Mouse (Mus musculus): ENCODE measurements around the gene Exosc5.

DNA sequence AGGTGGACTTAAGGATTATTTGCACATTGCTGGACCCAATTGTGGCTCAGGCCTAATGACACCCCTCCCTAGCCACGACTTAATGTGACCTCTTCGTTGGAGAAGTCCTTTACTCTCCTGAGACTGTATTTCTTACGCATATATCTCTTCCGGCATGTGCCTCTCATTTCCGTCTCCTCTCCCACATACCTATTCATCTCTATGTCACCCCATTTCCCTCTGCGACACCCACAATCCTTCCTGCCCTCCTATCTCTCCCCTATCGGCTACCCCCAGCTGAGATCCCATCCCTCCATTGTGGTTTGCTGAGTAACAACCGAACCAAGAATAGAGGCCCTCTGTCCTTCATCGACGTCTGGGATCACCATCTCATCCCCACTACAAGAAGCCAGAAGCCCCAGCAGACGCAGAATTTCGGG is 30.6 kb downstream of the Exosc5 start:
- peak; percentile 32; the same call in 1 of the 2 replicates for TF ChIP-seq EP300 (IDR thresholded peaks at IDR 0.05; ENCODE audit: low read length)
- no peak for TF ChIP-seq POLR2A (IDR thresholded peaks at IDR 0.05; ENCODE audit: low read depth, low read length)
- no peak for TF ChIP-seq CTCF (conservative IDR thresholded peaks at IDR 0.05 in 1 of 2, IDR thresholded peaks at IDR 0.05 in 1 of 2; ENCODE audit: low read depth in 2 of 2, low read length in 2 of 2)
- TF ChIP-seq ZC3H11A (IDR thresholded peaks at IDR 0.05; ENCODE audit: low read depth, low read length), result no peak
- TF ChIP-seq UBTF (IDR thresholded peaks at IDR 0.05; ENCODE audit: low read depth, low read length), result no peak
- no peak for TF ChIP-seq USF2 (conservative IDR thresholded peaks at IDR 0.05; ENCODE audit: low read depth, low read length)
- no peak for TF ChIP-seq ZMIZ1 (IDR thresholded peaks at IDR 0.05; ENCODE audit: low read depth, low read length)
- no peak; the same call in 1 of the 2 replicates for TF ChIP-seq ELF1 (IDR thresholded peaks at IDR 0.05; ENCODE audit: low read depth, low read length)
